Mouse (Mus musculus): ENCODE results near the gene Nsl1. TPM values are rescaled to one million over a fixed set of nuclear protein-coding genes. Genes with fewer than 3 reads are reported as not detected.

Gene Nsl1
- polyA plus RNA-seq, 1 experiment from 2014 or later = 18.3 TPM

GRCm38 (mm10) chr1:191097802-191098747 lies 35.3 kb downstream of the Nsl1 start, which contains the start of gene Batf3:
Gene Batf3, plus strand, starts transcription at chr1:191097847.
- peak; percentile 64 for ATAC-seq (ENCODE audit: insufficient read depth, low FRiP score, low read depth)
- under 1% methylated on average over 86 of the region's 95 CpGs for WGBS
- peaks cover 15% of the 10 kb centered on the region for H3K4me1 ChIP-seq
- H3K27me3 ChIP-seq (replicated peaks) = peaks cover 14% of the 10 kb centered on the region
- peak within 1 kb of the TSS; percentile 99 for H3K4me2 ChIP-seq
- peak within 1 kb of the TSS; percentile 62 for H3K4me3 ChIP-seq (replicated peaks)
- peak within 1 kb of the TSS; percentile 59; the same call in 1 of the 2 replicates for H3K27ac ChIP-seq
- no peaks in the 10 kb centered on the region for H3K36me3 ChIP-seq
- peak within 1 kb of the TSS; percentile 34 for H3K9ac ChIP-seq
- no peaks in the 10 kb centered on the region for H3K9me3 ChIP-seq

DNA sequence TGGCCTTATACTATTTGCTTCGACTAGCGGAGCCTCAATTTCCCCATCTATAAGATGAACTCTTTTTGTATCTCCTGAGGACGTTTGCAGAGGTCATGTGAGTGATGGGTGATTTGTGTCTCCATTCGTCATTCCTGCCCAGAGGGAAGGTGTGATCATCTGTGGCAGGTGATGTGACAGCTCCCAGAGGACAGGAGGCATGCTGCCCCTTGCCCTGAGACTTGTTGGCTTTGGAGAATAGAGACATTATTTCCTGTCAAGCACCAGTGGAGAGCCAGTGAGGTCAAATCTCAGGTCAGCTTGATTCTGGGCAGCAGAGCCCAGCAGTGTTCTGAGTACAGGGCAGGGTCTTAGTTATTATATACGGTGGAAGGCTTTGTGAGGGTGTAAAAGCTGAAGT lies 36.3 kb downstream of the Nsl1 start:
- no peak overlapping the region for H3K27ac ChIP-seq
- peak overlapping the region; percentile 99 for H3K4me2 ChIP-seq
- H3K36me3 ChIP-seq = no peaks in the 10 kb centered on the region
- no peaks in the 10 kb centered on the region for H3K9me3 ChIP-seq
- H3K9ac ChIP-seq = no peak overlapping the region
- no peak for ATAC-seq (ENCODE audit: insufficient read depth, low FRiP score, low read depth)
- 33% methylated on average over 5 of the region's 5 CpGs for WGBS
- peaks cover 15% of the 10 kb centered on the region for H3K4me1 ChIP-seq
- H3K27me3 ChIP-seq (replicated peaks) = peaks cover 14% of the 10 kb centered on the region
- peak overlapping the region; percentile 62 for H3K4me3 ChIP-seq (replicated peaks)

DNA sequence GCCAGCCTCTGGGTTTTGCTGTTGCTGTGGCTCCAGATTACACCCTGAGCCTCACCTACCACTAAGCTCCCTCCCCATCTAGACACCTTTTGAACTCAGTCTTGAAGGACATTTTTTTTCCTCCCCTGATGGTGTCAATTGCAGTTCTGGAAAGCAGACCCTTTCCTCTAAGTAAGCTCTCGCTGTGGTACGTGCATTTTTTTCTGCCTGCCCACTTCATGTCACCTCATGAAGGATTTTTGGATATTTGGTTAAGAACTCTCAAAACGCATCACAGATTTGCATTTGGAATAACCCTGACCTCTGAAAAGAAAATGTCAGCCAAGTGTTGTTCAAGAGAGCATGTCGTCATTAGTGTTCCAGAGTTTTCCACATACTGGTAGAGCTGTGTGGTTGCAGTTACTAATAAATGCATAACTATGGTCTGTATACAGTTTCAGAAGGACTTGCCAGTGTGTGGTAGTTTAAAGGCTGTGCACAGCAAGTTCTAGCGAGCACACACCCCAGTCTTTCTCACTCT lies 37.0 kb downstream of the Nsl1 start:
- H3K4me2 ChIP-seq = no peak overlapping the region
- H3K27me3 ChIP-seq (replicated peaks) = peaks cover 14% of the 10 kb centered on the region
- WGBS = 61% methylated on average over 5 of the region's 5 CpGs
- H3K9ac ChIP-seq = no peak overlapping the region
- H3K9me3 ChIP-seq = no peaks in the 10 kb centered on the region
- no peak overlapping the region for H3K27ac ChIP-seq
- ATAC-seq (ENCODE audit: insufficient read depth, low FRiP score, low read depth) = no peak
- peaks cover 15% of the 10 kb centered on the region for H3K4me1 ChIP-seq
- H3K36me3 ChIP-seq = no peaks in the 10 kb centered on the region
- no peak overlapping the region for H3K4me3 ChIP-seq (replicated peaks)

DNA sequence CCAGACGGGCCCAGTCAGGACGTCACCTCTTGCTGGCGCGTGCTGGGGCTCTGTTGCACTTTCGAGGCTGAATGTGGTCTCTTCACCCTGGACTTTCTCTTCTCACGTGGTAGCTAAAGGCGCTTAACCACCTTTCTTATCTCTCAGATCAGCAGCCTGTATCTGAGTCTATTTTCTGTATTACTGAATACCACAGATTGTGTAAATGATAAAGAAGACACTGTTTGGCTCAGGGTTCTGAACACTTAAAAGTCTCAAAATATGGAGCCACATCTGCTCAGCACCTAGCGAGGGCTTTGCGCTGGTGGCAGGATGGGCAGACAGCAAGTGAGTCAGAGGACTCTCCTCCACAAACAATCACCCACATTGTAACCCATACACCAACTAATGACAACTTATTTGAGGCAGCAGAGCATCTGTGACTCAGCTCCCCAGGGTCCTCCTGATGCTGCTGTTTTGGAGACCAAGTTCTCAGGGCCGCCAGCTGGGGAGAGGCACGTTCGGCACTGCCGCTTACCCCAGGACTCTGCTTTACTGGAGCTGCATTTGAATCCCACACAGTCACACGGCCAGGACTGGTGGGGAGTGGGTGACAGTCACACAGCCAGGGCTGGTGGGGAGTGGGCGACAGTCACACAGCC lies 40.0 kb downstream of the Nsl1 start:
- no peak overlapping the region for H3K27ac ChIP-seq
- H3K4me1 ChIP-seq = peaks cover 5% of the 10 kb centered on the region; the same call in 1 of the 2 replicates
- WGBS = 82% methylated on average over 15 of the region's 15 CpGs

GRCm38 (mm10) chr1:191105246-191105645 lies 42.4 kb downstream of the Nsl1 start:
- H3K4me3 ChIP-seq (replicated peaks) = no peak overlapping the region
- no peaks in the 10 kb centered on the region for H3K27me3 ChIP-seq (replicated peaks)
- no peaks in the 10 kb centered on the region for H3K36me3 ChIP-seq
- 78% methylated on average over 9 of the region's 9 CpGs for WGBS
- no peaks in the 10 kb centered on the region for H3K9me3 ChIP-seq
- ATAC-seq (ENCODE audit: insufficient read depth, low FRiP score, low read depth) = no peak
- H3K27ac ChIP-seq = no peak overlapping the region
- no peak overlapping the region for H3K4me2 ChIP-seq
- no peak overlapping the region for H3K9ac ChIP-seq
- H3K4me1 ChIP-seq = no peaks in the 10 kb centered on the region

More for the DNA sequence above, 40.0 kb downstream of the Nsl1 start:
- Histone ChIP-seq H3K36me3 (no peaks in the 10 kb centered on the region), H3K27me3 (replicated peaks) (peaks cover 14% of the 10 kb centered on the region), H3K9me3 (no peaks in the 10 kb centered on the region), H3K4me2 (no peak overlapping the region), H3K4me3 (replicated peaks) (no peak overlapping the region), H3K9ac (no peak overlapping the region)
- ATAC-seq (ENCODE audit: insufficient read depth, low FRiP score, low read depth) = no peak

DNA sequence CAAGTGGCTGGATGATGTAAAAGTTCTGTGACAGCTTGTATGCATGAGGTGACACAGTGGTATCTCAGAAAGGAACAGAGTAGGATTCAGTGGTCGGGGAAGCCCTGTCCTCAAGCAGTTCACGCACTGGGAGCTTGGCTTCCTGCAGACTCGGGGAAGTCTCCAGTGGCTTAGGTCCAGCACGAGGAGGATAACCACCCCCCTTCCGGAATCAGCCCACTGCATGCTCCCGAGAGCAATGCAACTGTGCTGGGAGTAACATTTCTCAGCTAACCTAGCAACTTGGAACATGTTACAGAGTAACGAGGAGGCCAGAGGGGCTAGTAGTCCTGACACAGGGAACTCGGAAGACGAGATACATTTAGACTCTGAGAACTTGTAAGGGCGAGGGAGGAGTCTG lies 44.5 kb downstream of the Nsl1 start:
- Histone ChIP-seq H3K27ac (no peak overlapping the region), H3K4me1 (no peaks in the 10 kb centered on the region), H3K36me3 (no peaks in the 10 kb centered on the region), H3K9ac (no peak overlapping the region), H3K9me3 (no peaks in the 10 kb centered on the region), H3K4me3 (replicated peaks) (no peak overlapping the region), H3K27me3 (replicated peaks) (no peaks in the 10 kb centered on the region), H3K4me2 (no peak overlapping the region)
- WGBS = 54% methylated on average over 10 of the region's 10 CpGs
- no peak for ATAC-seq (ENCODE audit: insufficient read depth, low FRiP score, low read depth)

DNA sequence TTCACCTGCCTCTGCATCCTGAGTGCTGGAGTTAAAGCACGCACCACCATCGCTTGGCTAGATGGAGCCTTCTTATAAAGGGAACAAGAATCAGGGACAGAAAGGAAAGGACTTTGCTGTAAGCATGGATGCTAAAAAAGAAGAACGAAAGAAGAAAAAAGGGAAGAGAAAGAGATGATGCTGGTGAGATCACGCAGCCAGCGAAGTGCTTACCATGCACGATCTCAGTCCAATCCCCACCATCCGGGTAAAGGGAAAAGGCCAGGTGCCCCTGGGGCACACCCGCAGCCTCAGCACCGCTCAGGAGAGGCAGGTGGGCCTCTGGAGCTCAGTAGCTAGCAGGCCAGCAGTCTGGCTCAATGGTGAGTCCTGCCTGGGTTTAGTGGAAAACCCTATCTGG lies 47.1 kb downstream of the Nsl1 start:
- no peaks in the 10 kb centered on the region for H3K4me1 ChIP-seq
- no peak for ATAC-seq (ENCODE audit: insufficient read depth, low FRiP score, low read depth)
- H3K36me3 ChIP-seq = no peaks in the 10 kb centered on the region
- H3K4me3 ChIP-seq (replicated peaks) = no peak overlapping the region
- no peaks in the 10 kb centered on the region for H3K9me3 ChIP-seq
- H3K27me3 ChIP-seq (replicated peaks) = no peaks in the 10 kb centered on the region
- WGBS = 85% methylated on average over 9 of the region's 9 CpGs
- no peak overlapping the region for H3K27ac ChIP-seq
- no peak overlapping the region for H3K9ac ChIP-seq
- H3K4me2 ChIP-seq = no peak overlapping the region

GRCm38 (mm10) chr1:191111146-191111545 lies 48.3 kb downstream of the Nsl1 start:
- Histone ChIP-seq H3K4me1 (no peaks in the 10 kb centered on the region), H3K27ac (peak overlapping the region; percentile 59; the same call in 1 of the 2 replicates), H3K4me3 (replicated peaks) (no peak overlapping the region), H3K9ac (no peak overlapping the region), H3K36me3 (no peaks in the 10 kb centered on the region), H3K27me3 (replicated peaks) (no peaks in the 10 kb centered on the region), H3K4me2 (no peak overlapping the region), H3K9me3 (no peaks in the 10 kb centered on the region)
- peak; percentile 29; the same call in 1 of the 2 replicates for ATAC-seq (ENCODE audit: insufficient read depth, low FRiP score, low read depth)
- 42% methylated on average over 8 of the region's 8 CpGs for WGBS

GRCm38 (mm10) chr1:191114868-191115267 lies 52.1 kb downstream of the Nsl1 start:
- H3K4me3 ChIP-seq (replicated peaks) = no peak overlapping the region
- WGBS = 72% methylated on average over 7 of the region's 7 CpGs

DNA sequence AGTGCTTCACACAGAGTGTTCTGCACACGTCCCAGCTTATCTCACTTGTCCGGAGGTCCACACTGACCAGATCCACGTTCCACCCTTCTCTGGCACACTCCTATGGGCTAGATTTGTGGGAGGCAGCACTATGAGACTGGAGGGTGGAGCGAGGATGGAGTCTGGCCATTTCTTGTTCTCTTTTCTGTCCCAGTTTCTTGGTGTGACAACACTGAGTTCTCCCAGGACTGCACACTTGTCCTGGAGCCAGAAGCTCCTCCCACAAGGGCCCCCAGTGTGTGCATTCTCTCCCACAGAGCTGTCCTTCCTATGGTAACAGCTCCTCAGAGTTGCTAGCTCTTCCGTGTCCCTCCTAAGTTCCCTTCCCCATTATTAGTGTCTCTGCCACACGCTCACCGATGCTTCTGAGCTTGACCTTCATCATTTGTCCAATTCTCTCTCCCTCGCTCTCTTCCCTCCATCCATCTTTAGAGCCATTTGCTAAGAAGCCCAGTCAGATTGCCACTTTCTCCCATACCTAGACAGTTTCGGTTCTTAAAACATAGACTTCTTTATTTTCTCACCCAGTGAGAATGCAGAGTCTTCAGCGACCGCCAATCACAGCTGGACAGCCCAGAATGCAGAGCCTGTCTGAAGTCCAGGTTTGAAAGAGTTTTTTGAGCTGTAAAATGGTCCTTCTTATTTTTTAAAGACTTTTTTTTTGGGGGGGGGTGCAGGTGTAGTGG lies 52.9 kb downstream of the Nsl1 start:
- no peak overlapping the region for H3K9ac ChIP-seq
- no peaks in the 10 kb centered on the region for H3K4me1 ChIP-seq
- 73% methylated on average over 11 of the region's 11 CpGs for WGBS
- no peaks in the 10 kb centered on the region for H3K36me3 ChIP-seq
- no peaks in the 10 kb centered on the region for H3K9me3 ChIP-seq
- H3K4me2 ChIP-seq = no peak overlapping the region
- H3K4me3 ChIP-seq (replicated peaks) = no peak overlapping the region
- no peak for ATAC-seq (ENCODE audit: insufficient read depth, low FRiP score, low read depth)
- H3K27ac ChIP-seq = no peak overlapping the region
- no peaks in the 10 kb centered on the region for H3K27me3 ChIP-seq (replicated peaks)

More at GRCm38 (mm10) chr1:191114868-191115267, 52.1 kb downstream of the Nsl1 start:
- Histone ChIP-seq H3K27me3 (replicated peaks) (no peaks in the 10 kb centered on the region), H3K36me3 (no peaks in the 10 kb centered on the region), H3K27ac (no peak overlapping the region), H3K4me2 (no peak overlapping the region), H3K9ac (no peak overlapping the region), H3K9me3 (no peaks in the 10 kb centered on the region), H3K4me1 (no peaks in the 10 kb centered on the region)
- no peak for ATAC-seq (ENCODE audit: insufficient read depth, low FRiP score, low read depth)

DNA sequence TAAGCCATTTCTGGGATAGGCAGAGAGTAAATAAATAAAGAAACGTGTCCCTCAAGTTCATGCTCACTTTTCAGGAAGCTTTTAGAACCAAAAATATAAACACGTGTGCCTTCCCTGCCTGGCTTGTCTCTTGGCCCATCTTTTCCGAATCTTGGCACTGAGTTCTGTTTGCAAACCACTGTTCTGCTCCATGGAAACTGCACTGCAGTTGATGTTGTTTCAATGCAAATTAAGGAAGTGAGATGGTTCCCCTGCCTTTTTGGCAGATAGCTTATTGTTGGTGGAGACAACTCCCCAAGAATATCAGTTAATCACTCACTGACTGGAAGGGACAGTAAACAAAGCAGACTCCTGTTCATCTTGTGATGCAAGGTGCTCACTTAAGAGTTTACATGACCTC lies 59.9 kb downstream of the Nsl1 start:
- no peaks in the 10 kb centered on the region for H3K27me3 ChIP-seq (replicated peaks)
- no peak overlapping the region for H3K9ac ChIP-seq
- H3K4me1 ChIP-seq = peaks cover 3% of the 10 kb centered on the region; the same call in 1 of the 2 replicates
- H3K36me3 ChIP-seq = no peaks in the 10 kb centered on the region
- no peak for ATAC-seq (ENCODE audit: insufficient read depth, low FRiP score, low read depth)
- WGBS = 59% methylated on average over 3 of the region's 3 CpGs
- no peak overlapping the region for H3K27ac ChIP-seq
- no peak overlapping the region for H3K4me3 ChIP-seq (replicated peaks)
- H3K4me2 ChIP-seq = no peak overlapping the region
- no peaks in the 10 kb centered on the region for H3K9me3 ChIP-seq
